Mouse (Mus musculus) cortical plate, adult 2 months (tissue): Measurements from ENCODE around the gene P2rx4.

Experiments
- CTCF ChIP-seq: fragments of 200-500 bp; IDR thresholded peaks from 2 replicates; pipeline ENCODE4 v1.5.1; 2011; ENCODE audit warnings: mild to moderate bottlenecking, control low read depth, low read length; ENCODE audit not compliant: insufficient read depth; ENCODE audit errors: extremely low read depth
- POLR2A ChIP-seq: fragments of 200-500 bp; IDR thresholded peaks from 2 replicates; pipeline ENCODE4 v1.6.1; 2011; ENCODE audit warnings: mild to moderate bottlenecking, low read length, control low read depth; ENCODE audit not compliant: insufficient read depth; ENCODE audit errors: extremely low read depth

DNA sequence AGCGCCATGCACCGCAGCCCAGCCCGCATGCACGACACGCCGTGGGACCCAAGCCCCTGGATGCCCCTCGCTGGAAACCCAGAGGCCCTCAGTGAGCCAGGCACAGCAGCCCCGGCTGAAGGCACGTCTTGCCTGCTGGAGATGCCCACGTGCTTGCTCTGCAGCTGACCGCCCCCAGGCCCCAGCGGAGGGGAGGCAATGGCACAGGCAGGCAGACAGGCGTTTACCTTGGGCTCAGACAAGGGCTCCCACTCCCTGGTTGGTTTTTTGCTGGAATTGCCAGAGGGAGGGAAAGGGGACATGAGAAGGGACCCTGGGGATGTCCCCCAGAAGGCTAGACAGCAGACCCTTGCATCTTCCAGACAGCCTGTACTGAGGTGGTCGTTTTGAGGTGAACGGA lies 29.4 kb downstream of the P2rx4 start:
- TF ChIP-seq POLR2A (no peak), CTCF (no peak)
